Mouse (Mus musculus) large intestine, adult 2 months (tissue): ENCODE data around the gene Slc38a7. TPM values are rescaled to one million over a fixed set of nuclear protein-coding genes. Genes with fewer than 3 reads are reported as not detected.
A peak's percentile ranks its signal among the peaks of the same experiment; 100 is the strongest.
"Not testable (repeated sequence)": the region's sequence is repeated elsewhere in the genome, so short reads cannot be mapped to it uniquely, and the experiment has no call there.

Experiments used
- DNase-seq: peaks from one replicate; pipeline ENCODE4 v3.0.0-alpha.2; 2012; ENCODE audit warnings: low read depth, low spot score
- WGBS: fragments of 180-500 bp; shearing (Covaris S2); methylation state at CpG from one replicate; pipeline ENCODE4 v1.1.7; 2018; 5-methylcytosine and 5-hydroxymethylcytosine counted together
- polyA plus RNA-seq: library from polyadenylated mRNA; depleted of rRNA; stranded (reverse); fragments of >200 nt; gene quantifications from 2 replicates; pipeline ENCODE4 v1.2.3, GENCODE M21; 2012; rRNA removed

Slc38a7 gene
- 13.3 and 16.3 TPM in 2 replicates for polyA plus RNA-seq

GRCm38 (mm10) chr8:95853102-95853843 is at the start of gene Slc38a7:
TSS of gene Slc38a7 (minus strand) at chr8:95853539.
- 6% methylated on average over 22 of the region's 22 CpGs for WGBS
- DNase-seq = peak; percentile 87

GRCm38 (mm10) chr8:95901864-95902263 is 48.5 kb upstream of the Slc38a7 start:
- 42% methylated on average over 7 of the region's 7 CpGs for WGBS
- DNase-seq = no peak

- no peak for DNase-seq
- 70% methylated on average over 5 of the region's 5 CpGs for WGBS
These were observed 40.4 kb upstream of the Slc38a7 start for GRCm38 (mm10) chr8:95893701-95894100.

GRCm38 (mm10) chr8:95888285-95889136 is 35.2 kb upstream of the Slc38a7 start, which contains the start of gene Got2:
TSS of gene Got2 (minus strand) at chr8:95888547.
- DNase-seq = peak; percentile 77
- 7% methylated on average over 31 of the region's 31 CpGs for WGBS

GRCm38 (mm10) chr8:95887578-95888284 is 34.4 kb upstream of the Slc38a7 start:
- DNase-seq = no peak
- WGBS = under 1% methylated on average over 38 of the region's 38 CpGs

GRCm38 (mm10) chr8:95886647-95887577 is 33.6 kb upstream of the Slc38a7 start:
- no peak for DNase-seq
- 40% methylated on average over 17 of the region's 17 CpGs for WGBS

- WGBS = 44% methylated on average over 5 of the region's 5 CpGs
- no peak for DNase-seq
These were observed 32.6 kb upstream of the Slc38a7 start for GRCm38 (mm10) chr8:95885966-95886365.

GRCm38 (mm10) chr8:95885271-95885841 is 32.0 kb upstream of the Slc38a7 start:
- no peak for DNase-seq
- WGBS = 54% methylated on average over 5 of the region's 5 CpGs

GRCm38 (mm10) chr8:95884491-95884890 is 31.2 kb upstream of the Slc38a7 start:
- WGBS = 41% methylated on average over 12 of the region's 12 CpGs
- DNase-seq = no peak

GRCm38 (mm10) chr8:95882191-95882590 is 28.9 kb upstream of the Slc38a7 start:
- no peak for DNase-seq
- 91% methylated on average over 9 of the region's 9 CpGs for WGBS

GRCm38 (mm10) chr8:95881576-95881975 is 28.2 kb upstream of the Slc38a7 start:
- 79% methylated on average over 3 of the region's 3 CpGs for WGBS
- DNase-seq = no peak

- WGBS = 84% methylated on average over 4 of the region's 4 CpGs
- no peak for DNase-seq
These were observed 26.5 kb upstream of the Slc38a7 start for GRCm38 (mm10) chr8:95879823-95880222.

GRCm38 (mm10) chr8:95878176-95878962 is 25.0 kb upstream of the Slc38a7 start:
- WGBS = 36% methylated on average over 12 of the region's 12 CpGs

GRCm38 (mm10) chr8:95875270-95875669 is 21.9 kb upstream of the Slc38a7 start:
- DNase-seq = no peak
- WGBS = 96% methylated on average over 7 of the region's 7 CpGs

More at GRCm38 (mm10) chr8:95878176-95878962, 25.0 kb upstream of the Slc38a7 start:
- DNase-seq = peak; percentile 37

- DNase-seq = no peak
- 92% methylated on average over 16 of the region's 16 CpGs for WGBS
These were observed 18.4 kb upstream of the Slc38a7 start for GRCm38 (mm10) chr8:95871690-95872089.

- not testable (repeated sequence) for DNase-seq
- 94% methylated on average over 18 of the region's 18 CpGs for WGBS
These were observed 11.5 kb upstream of the Slc38a7 start for GRCm38 (mm10) chr8:95864851-95865250.

- WGBS = 79% methylated on average over 10 of the region's 11 CpGs
- DNase-seq = not testable (repeated sequence)
These were observed 10.6 kb upstream of the Slc38a7 start for GRCm38 (mm10) chr8:95863761-95864440.
